Mouse (Mus musculus): ENCODE measurements around the gene Klhl41. TPM values are rescaled to one million over a fixed set of nuclear protein-coding genes. Genes with fewer than 3 reads are reported as not detected.

Klhl41 gene
- polyA plus RNA-seq, 1 experiment from 2014 or later = 0.15 TPM

Other genes starting within 250 kb of the Klhl41 start
- 0.75 and 1.1 TPM in 2 replicates for gene Lrp2, start 84.1 kb upstream of the Klhl41 start, polyA plus RNA-seq (2015; fragmentation: Nextera tagmentation; extraction: Ambion mirVana)
- gene Bbs5, start 22.9 kb upstream of the Klhl41 start, polyA plus RNA-seq (2015; fragmentation: Nextera tagmentation; extraction: Ambion mirVana) = 16.6 and 20.0 TPM in 2 replicates
- gene Fastkd1, start 43.4 kb downstream of the Klhl41 start, polyA plus RNA-seq (2015; fragmentation: Nextera tagmentation; extraction: Ambion mirVana) = 14.1 and 14.5 TPM in 2 replicates
- 139 and 147 TPM in 2 replicates for gene Ppig, start 52.4 kb downstream of the Klhl41 start, polyA plus RNA-seq (2015; fragmentation: Nextera tagmentation; extraction: Ambion mirVana)
- 3.9 and 4.6 TPM in 2 replicates for gene Ccdc173, start 119.5 kb downstream of the Klhl41 start, polyA plus RNA-seq (2015; fragmentation: Nextera tagmentation; extraction: Ambion mirVana)
- gene Phospho2, start 119.5 kb downstream of the Klhl41 start, polyA plus RNA-seq (2015; fragmentation: Nextera tagmentation; extraction: Ambion mirVana) = 37.4 and 37.5 TPM in 2 replicates
- gene Klhl23, start 151.8 kb downstream of the Klhl41 start, polyA plus RNA-seq (2015; fragmentation: Nextera tagmentation; extraction: Ambion mirVana) = 45.2 and 49.5 TPM in 2 replicates
- gene Ssb, start 191.4 kb downstream of the Klhl41 start, polyA plus RNA-seq (2015; fragmentation: Nextera tagmentation; extraction: Ambion mirVana) = 400 and 426 TPM in 2 replicates
- 36.2 and 40.6 TPM in 2 replicates for gene Mettl5, start 215.5 kb downstream of the Klhl41 start, polyA plus RNA-seq (2015; fragmentation: Nextera tagmentation; extraction: Ambion mirVana)
- gene Ubr3, start 227.1 kb downstream of the Klhl41 start, polyA plus RNA-seq (2015; fragmentation: Nextera tagmentation; extraction: Ambion mirVana) = 14.2 and 15.7 TPM in 2 replicates